Mouse (Mus musculus): ENCODE measurements around the gene Bank1.

The Bank1 gene

GRCm38 (mm10) chr3:136251578-136251977 lies 74.3 kb downstream of the Bank1 start:
- no peak for DNase-seq

- no peak for DNase-seq
Measured at GRCm38 (mm10) chr3:136247331-136247730, 78.5 kb downstream of the Bank1 start.

DNA sequence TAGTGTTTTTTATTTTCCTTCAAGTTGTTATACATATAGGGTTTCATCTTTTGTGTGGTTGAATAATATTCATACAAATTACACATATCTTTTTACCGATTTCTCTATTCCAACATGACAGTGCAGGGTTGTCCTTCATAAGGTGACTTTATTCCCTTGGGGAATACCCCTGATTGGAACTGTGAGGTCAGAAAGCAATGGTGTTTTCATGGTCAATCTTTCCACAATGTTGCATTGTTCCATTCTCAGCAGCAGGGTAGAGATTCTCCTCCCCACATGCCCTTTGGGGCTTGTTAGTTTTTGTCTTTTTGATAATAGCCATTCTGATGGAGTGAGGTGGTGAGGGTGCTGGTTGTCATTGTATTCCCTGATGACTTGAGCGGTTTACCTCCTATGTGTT lies 80.9 kb downstream of the Bank1 start:
- DNase-seq, result no peak

GRCm38 (mm10) chr3:136238790-136239189 lies 87.1 kb downstream of the Bank1 start:
- no peak for DNase-seq

GRCm38 (mm10) chr3:136233507-136233906 lies 92.4 kb downstream of the Bank1 start:
- no peak for DNase-seq

DNA sequence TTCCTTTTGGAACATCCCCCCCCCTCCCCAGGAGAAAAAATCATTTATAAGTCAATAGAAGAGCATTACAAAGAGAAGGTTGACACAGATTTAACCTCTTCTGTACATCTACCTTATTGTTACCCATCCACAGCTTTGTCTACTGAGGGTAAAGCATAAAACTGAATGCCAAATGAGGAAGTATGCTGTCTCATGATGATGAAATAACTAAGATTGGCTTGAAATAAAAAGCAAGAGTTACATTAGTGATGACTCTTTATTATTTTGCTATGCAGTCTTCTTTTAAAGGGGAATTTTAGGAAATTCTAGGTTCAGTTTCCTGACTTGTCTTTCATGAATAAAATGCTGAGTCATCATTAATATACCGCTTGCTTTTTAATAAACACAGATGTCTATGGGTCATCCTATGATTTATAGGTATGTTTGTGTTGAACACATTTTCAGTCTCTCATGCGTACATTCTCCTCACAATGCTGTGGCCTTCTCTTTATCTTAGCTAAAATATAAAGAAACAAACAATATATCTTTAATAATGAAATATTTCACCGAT lies 95.2 kb downstream of the Bank1 start:
- no peak for DNase-seq

- no peak for DNase-seq
Measured at GRCm38 (mm10) chr3:136189661-136190228, 136.1 kb downstream of the Bank1 start.

GRCm38 (mm10) chr3:136186548-136187113 lies 139.2 kb downstream of the Bank1 start:
- no peak for DNase-seq

GRCm38 (mm10) chr3:136171631-136172030 lies 154.2 kb downstream of the Bank1 start:
- no peak for DNase-seq

- DNase-seq, result no peak
Measured at GRCm38 (mm10) chr3:136168071-136168470, 157.8 kb downstream of the Bank1 start.

DNA sequence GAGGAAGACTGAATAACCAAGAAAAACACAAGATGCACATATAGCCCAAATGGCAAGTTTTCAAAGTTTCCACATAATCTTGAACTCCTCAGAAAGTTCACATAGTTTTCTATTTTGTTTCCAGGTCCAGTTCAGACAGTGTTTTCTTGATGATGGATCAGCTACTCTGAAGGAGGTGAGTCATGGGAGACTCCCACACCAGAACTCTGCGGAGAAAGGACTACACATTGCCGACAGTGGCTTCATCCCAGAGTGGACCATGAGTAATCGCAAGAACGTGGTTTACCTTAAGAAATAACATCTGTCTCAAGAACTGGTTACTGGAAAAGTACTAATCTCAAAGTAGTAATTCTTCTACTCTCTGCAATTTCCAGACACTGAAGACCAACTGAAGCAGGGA lies 159.2 kb downstream of the Bank1 start:
- DNase-seq, result no peak

DNA sequence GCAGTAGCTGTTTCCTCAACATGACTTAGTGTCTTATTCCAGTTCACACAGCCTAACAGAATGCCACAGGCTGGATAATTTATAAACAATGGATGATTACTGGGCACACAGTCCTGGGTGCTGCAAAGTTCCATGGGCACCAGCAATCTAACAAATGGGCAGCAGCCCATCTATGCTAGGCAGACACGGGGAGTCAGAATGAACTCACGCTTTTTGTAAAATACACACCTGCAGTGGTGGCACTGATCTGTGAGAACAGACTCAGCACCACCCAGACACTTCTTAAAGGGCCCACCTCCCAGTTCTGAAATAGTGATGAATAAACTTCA lies 159.9 kb downstream of the Bank1 start:
- DNase-seq, result no peak

- DNase-seq, result peak; percentile 97
Measured at GRCm38 (mm10) chr3:136165167-136166032, 160.5 kb downstream of the Bank1 start.

GRCm38 (mm10) chr3:136158059-136158458 lies 167.8 kb downstream of the Bank1 start:
- no peak for DNase-seq

- DNase-seq, result no peak
Measured at GRCm38 (mm10) chr3:136155555-136155954, 170.3 kb downstream of the Bank1 start.

- DNase-seq, result no peak
Measured at GRCm38 (mm10) chr3:136150886-136151285, 175.0 kb downstream of the Bank1 start.

DNA sequence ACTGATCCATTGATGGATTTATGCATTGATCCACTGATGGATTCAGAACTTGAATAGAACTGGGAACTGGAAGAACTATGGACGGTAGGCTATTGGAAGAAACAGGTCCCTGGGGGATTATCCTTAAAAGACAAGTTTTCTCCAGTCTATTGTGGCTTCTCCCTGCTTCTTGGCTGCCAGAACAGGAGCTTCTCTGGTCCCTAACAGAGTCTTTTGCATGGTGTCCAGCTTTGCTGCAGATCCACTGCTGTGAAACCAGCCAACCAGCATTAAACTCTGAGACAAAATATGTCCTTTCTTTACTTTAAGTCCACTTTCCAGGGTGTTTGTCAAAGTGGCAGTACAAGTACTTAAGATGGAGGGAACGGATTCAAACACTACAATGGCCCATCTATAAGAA lies 178.7 kb downstream of the Bank1 start:
- DNase-seq, result peak; percentile 38

DNA sequence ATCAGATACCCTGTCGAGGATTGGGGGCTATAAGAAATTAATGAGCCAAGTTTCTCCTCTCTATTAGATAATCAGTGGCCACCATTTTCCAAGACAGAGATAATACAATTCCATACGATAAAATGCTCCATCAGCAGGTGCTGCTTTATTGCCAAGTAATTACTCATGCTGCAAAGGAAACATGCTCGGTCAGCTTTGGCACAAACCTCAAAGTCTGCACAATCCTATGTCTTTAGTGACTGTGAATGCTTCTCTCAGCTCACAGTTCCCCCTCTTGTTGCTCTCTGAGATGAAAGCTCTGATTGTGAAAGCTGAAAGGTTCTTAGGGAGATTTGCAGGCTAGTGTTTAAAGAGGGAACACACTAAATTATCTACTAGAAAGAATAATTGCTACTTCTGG lies 193.9 kb downstream of the Bank1 start:
- peak; percentile 80 for DNase-seq

- no peak for DNase-seq
Measured at GRCm38 (mm10) chr3:136115478-136116215, 210.2 kb downstream of the Bank1 start.

DNA sequence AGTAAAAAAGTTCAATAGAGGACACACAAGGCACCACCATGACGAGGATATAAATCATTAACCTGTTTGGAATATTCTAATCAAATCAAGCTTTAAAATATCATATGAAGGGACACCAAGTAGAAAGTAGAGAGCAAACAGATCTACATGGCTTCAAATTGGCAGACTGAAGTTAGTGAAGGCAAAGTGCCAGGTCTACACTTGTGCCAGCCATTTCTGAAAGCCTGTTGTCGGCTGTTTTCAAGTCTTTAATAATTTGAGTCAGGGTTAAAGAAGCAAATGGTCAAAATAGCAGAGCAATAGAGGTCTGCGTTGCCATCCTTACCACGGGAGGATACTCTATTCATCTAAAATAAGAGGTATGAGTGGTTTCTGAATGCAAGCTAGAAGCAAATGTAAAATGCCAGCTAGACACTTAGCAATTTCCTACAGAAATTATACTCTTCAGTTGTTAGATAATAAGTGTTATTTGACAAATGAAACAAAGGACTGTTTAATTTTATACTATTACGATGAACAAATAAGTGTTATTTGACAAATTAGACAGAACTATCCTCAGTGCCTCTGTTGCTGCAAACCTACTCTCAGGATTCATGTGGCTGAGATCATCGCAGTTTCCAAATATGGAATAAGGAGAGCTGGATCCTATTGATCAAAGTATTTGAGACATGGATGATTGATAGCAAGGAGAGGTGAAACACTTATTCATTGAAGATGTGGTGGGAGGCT lies 216.3 kb downstream of the Bank1 start:
- DNase-seq, result peak; percentile 23

DNA sequence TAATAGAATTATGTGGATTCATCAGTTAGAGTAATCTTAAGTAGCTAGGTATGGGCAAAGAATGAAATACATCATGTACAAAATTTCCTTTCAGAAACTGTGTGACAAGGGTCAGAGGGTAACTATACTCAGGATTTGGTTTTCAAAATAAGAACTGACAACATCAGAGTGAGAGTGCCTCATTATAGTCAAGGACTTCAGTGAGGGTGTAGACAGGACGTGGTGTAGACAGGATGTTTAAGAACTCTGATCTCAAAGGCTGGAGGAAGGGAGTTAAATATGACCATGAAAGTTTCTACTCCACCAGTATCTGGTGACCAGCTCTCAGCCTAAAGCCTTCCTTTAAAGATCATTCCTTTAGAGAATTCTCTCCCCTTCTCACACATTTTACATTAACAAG lies 219.4 kb downstream of the Bank1 start:
- no peak for DNase-seq

GRCm38 (mm10) chr3:136103339-136103738 lies 222.5 kb downstream of the Bank1 start:
- DNase-seq, result no peak

All from cerebellum, adult 9-10 months (tissue).